Mouse (Mus musculus) testis, adult 2 months (tissue): ENCODE measurements around the gene Ube2n.

Experiments
- CTCF ChIP-seq: fragments of 200-500 bp; IDR thresholded peaks from 2 replicates; pipeline ENCODE4 v1.5.1; 2012; ENCODE audit warnings: low read depth, mild to moderate bottlenecking, inconsistent platforms, low read length, moderate library complexity; ENCODE audit not compliant: control insufficient read depth, insufficient read depth, insufficient replicate concordance
- POLR2A ChIP-seq: fragments of 200-500 bp; IDR thresholded peaks from 2 replicates; pipeline ENCODE4 v1.6.1; 2012; ENCODE audit warnings: low read depth, mild to moderate bottlenecking, inconsistent platforms, low read length, moderate library complexity; ENCODE audit not compliant: control insufficient read depth

DNA sequence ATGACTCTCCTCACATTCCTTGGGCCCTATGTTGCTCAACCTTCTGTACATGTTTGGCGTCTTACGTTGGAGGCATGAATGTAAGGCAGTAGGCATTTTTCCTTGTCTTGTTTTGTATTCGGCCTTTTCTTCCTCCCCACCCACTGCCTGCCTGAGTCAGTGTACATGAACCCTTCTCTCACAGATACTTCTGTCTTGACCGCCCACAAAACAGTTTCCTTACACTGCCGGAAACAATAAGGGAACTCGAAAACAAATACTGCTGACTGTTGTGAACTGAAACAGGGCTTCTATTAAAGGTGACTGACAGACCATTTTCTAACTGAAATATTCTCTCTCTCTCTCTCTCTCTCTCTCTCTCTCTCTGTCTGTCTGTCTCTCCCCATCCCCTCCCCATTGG is 6.2 kb upstream of the Ube2n start:
- TF ChIP-seq CTCF (no peak), POLR2A (no peak)
